Mouse (Mus musculus): Measurements from ENCODE around the gene Ugcg.

Ugcg gene

DNA sequence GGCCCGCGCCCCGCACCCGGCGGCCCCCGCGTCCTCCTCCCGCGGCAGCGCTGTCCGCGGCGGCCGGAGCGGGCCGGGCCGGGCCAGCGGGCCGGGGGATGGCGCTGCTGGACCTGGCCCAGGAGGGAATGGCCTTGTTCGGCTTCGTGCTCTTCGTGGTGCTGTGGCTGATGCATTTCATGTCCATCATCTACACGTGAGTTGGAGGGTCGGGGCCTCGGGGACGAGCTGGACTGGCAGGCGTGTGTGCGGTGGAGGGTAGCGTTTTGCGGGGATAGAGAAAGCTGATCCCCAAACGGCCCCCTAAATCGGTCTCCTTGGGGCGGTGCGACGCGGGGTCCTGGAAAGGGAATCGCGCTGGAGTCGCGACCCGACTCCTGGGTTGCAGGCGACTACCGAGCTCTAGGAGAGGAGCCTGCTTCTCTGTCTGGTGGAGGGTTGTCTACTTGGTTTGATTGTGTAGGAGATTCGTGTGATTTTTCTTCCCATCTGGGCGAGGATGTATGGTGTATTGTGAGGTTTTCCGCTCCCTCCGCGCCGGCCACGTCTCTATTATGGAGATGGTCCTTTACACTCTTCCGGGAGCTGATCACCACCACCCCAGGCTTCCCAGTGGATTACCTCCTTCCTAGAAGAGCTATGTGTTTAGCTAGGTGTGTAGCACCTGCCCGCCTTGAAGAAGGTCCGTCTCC, 635 bp downstream of the Ugcg start:
- DNase-seq (ENCODE audit: low spot score) = peak; percentile 12

DNA sequence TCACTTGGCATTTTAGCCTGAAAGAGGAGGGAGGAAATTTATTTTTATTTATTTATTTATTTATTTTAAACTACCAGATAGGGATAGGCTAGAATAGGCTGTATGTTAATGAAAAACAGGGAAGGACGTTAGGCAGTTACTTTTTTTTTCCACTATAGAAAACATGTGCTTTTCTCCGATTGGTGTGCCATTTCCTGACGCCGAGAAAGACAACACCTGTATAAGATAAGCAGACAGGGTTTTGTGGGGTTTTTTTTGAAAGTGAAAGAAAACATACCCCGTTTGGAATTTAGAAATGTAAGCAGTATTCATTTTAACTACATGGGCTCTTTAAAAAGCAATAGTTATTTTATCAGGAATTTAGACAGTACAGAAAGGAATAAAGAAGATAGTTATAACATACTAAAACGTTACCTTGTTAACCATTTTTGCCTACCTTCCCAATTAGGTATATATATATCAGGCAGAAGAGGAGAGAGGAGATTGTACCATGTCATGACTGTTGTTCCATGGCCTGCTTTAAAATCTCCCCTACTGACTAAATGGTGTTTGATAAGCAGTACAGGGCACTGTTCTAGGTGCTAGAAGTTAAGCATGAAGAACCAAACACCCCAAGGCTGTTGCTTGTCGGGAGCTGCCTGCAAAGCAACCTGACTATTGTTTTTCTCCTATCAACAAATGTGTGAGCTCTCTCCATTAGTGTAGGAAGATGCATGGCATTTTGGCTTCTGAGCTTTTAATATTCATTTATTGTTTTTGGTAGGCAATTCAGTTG, 1.8 kb downstream of the Ugcg start:
- no peak for DNase-seq (ENCODE audit: low spot score)

DNA sequence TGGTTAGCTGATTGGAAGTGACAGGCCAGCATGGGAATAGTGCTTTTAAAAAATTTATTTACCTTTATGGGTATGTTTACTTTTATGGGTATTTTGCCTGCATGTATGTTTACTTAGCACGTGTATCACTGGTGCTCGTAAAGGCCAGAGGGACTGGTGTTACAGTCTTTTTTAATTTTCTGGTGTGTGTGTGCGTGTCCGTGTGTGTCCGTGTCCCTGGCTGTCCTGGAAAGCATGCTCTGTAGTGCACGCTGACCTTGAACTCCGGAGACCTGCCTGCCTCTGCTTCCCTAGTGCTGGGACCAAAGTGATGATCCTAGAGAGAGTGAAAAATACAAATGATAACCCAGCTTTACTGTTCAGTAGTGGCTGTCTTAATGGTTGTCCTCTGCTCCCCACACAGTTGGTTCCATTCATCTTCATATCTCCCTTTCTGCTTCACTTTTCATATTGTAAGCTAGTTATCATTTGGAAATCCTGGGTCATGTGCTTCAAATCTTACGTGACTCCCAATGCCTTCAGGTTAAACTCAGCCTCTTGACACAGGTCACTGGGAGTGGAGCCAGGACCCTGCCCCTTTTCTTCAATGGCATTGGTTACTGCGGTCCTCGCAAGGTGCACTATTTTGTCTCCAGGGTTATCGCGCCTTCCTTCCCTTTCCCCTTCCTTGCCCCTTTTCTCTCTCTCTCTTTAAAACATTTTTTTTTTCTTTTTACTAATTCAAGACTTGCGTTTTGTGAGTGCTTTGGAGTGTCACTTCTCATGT, 5.9 kb downstream of the Ugcg start:
- no peak for DNase-seq (ENCODE audit: low spot score)

DNA sequence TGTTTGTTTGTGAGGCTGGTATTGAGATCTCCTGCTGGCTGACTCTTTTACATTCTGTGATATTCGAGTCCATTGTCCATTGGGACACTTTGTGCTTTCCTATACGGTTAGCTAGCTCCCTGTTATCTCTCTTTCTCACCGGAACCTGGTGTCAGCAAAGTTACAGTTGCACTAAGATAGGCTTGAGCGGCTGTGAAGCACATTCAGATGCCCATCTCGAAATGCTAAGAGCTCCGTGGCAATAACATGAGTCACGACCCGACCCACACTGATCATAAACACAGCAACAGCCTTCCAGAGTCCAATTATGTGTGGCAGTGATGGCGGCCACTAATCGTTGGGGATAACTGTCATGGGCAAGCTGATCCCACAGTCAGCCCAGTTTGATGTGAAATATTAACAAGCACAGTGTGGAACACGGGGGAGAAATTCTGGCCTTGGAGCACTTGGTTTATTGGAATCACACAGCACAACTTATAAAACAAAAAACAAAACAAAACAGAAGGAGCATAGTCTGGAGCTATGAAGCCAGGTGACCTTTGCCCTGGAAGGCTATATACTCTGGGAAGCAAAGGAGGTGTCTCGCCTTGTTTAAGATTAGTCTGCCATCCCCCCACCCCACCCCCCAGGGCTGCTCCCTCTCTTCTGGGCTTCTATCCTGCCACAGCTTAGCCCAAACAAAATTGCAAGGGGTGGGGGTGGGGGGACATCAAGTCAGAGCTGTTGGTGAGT, 7.5 kb downstream of the Ugcg start:
- no peak for DNase-seq (ENCODE audit: low spot score)

DNA sequence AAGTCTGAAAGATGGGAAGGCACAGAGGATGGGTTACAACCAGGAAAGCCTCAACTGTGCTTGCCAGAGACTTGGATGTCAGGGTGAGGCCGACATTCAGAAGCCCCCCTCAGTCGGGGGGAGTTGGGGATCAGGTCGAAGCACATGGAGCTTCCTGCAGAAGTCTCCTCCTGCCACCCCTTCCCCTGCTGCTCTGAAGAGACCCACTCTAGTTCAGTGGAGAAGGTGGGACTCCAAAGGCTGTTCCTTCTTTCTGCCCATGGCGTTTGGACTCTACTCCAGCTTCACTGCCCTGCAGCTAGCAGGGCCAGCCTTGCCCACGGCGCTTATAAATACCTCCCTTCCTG, 8.0 kb downstream of the Ugcg start:
- no peak for DNase-seq (ENCODE audit: low spot score)

DNA sequence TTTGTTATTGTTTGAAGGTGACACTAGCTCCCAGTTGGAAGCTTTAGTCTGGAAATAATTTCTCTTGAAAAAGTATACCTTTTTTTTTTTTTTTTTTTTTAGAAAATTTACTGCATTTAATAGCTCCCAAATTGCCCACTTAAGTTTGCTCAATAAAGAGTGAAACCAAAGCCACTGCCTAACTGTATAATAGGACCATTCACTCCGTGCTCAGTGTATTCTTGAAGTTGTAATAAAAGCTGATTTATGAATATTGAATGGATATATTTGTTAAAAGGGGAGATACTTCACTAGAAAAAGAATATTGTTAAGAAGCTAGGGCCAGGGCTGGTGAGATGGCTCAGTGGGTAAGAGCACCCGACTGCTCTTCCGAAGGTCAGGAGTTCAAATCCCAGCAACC, 8.4 kb downstream of the Ugcg start:
- no peak for DNase-seq (ENCODE audit: low spot score)

DNA sequence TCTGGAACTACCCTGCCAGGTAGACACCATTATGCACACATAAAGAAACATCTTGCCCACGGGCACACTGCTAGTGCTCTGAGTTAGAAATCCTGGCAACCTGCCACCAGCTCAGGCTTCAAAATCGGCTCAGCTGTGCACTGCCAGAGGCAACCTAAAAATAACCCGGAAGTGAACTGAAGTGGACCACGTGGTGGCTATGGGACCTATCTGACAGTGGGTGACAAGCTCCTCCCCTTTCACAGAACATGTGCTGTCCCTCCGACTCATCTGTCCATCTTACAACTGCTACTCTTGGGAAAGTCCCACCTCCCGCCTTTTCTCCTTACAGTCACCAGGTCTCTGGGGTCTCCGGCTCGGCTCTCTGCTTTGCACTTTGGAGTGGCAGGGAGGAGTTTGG, 10.3 kb downstream of the Ugcg start:
- peak; percentile 10 for DNase-seq (ENCODE audit: low spot score)

DNA sequence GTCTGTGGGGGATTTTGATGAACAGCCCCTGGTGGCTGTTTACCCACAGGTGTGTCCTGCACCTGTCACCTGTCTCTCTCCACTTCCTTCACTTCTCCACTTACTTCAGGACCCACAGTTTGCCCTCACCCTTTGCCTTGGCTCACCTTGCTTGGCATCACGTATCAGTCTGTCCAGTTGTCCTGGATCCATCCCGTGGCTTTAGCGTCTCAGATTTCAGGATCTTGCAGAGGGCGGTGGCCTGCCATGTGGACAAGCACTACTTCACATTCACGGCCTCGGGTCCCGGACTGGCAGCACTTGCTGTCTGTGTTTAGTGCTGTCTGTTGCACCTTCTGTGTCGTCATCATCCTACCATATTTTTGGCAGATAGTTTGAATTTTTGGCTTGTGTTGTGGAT, 10.7 kb downstream of the Ugcg start:
- DNase-seq (ENCODE audit: low spot score) = no peak

DNA sequence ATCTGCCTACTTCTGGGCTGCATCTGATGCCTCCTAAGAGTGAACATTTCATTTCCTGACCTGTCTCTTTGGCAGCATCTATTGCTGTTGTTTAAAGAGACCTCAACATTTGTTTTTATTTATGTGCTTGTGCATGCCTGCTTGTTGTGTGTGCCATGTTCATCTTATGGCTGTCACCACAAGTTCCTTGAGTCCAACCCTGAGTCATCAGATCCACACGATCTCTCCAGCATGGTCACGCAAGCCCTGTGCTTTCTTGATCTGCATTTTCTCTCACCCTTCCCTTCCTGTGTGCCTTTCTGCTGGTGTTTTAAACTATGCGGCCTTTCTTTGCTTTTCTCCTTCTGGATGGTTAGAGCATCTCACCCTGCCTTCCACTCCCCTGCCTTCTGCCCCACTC, 11.6 kb downstream of the Ugcg start:
- DNase-seq (ENCODE audit: low spot score) = no peak

DNA sequence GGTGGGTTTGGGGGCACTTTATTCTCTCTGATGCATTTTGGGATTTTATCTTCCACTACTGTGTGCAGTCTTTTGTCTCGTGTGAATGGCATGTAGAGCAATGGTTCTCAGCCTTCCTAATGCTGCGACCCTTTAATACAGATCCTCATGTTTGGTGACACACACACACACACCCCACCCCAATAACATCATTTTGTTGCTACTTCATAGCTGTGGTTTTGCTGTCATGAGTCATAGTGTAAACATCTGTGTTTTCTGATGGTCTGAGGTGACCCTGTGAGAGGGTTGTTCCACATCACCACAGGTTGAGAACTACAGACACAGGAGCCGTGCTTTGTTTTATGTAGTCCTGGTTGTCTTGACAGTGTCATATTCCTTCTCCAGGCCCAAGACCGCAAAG, 15.6 kb downstream of the Ugcg start:
- DNase-seq (ENCODE audit: low spot score) = no peak

DNA sequence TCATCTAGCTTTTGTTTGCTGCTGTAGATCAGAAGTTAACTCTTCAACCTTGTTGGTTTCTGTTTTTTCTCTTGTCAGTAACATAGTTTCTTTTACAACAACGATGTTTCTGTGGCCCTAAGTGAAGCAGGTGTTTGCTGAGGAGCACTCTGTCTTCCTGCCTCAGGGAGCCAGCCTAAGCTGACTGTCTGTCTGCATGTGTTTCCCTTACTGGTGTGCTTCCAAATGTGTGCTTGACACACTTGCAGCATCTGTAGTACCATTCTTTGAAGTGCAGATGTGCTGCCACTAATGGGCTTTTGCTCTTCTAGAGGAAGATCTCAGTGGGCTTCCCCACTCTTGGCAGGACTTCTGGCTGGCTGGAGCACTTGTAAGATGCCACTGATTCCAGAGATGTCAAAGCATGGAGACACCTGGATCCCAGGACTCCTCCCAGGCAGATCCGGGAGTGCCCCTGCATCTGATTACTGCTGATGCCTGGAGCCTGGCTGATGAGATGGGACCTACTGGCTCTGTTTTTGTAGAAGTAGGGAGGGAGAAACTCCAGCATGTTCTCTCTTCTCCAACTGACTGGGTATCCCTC, 16.8 kb downstream of the Ugcg start:
- no peak for DNase-seq (ENCODE audit: low spot score)

DNA sequence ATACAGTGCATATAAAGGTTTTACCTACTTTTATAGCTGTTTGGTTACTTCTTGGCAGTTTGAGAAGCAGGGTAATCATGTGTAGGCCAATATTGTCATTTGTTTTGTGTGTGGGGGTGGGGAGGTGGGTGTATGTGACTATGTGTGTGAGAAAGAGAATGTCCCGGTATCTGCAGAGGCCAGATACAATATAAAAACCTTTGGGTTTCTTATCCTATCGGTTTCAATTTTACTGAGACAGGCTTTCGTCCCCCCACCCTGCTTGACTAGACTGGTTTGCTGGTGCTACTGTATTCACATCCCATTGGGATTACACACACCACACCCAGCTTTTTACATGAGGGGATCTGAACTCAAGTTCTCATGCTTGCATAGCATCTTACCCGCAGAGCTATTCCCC, 17.5 kb downstream of the Ugcg start:
- DNase-seq (ENCODE audit: low spot score) = no peak

DNA sequence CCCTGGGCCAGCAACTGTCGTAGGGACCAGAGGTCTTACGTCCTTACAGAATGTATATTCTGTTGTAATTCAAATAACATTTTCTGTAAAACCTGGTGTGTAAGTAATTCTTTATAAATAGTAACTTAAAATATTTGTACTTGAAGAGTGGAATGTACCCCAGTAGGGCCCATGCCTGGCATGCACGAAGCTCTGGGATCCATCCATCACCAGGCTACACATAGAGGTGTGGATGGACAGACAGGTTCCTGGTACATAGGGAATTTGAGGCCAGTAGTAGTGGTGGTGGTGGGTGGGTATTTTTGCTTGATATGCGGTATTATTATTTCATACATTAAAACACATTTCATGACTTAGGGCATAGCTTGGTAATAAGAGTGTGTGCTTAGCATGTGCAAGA, 19.6 kb downstream of the Ugcg start:
- no peak for DNase-seq (ENCODE audit: low spot score)

DNA sequence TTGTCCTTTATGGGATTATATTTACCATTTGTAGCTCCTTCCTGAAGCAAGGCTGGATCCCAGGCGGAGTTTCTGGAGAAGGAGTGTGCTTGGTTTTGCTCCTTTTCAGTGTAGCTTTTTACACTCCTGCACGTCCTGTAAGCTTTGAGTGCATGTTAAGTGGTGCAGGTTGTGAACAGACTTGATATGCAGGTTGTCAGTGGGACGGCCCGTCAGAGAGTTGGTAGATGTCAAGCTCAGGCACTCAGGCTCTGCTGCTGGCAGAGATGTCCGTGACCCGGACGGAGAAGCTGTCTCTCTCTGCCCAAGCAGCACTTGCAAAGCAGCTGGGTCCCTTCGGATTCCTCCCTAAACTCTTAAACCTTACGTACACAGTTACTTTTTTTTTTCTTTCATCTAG, 22.1 kb downstream of the Ugcg start:
- DNase-seq (ENCODE audit: low spot score) = no peak

DNA sequence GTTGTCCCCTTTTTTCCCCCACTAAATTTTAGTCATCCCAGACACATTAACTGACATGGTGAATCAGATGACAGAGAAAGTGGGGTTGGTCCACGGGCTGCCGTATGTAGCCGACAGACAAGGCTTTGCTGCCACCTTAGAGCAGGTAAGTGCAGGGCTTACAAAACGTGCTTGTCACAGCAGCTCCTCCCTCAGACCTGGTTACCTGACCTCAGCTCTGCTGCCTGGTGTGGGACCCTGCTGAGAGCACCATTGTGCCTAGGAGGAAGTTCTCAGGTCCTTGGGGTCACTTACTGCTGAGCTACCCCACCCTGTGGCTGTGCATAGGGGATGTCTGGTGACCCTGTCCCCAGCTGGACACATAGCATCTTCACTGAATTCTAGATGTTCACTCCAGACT, 24.8 kb downstream of the Ugcg start:
- DNase-seq (ENCODE audit: low spot score) = no peak

DNA sequence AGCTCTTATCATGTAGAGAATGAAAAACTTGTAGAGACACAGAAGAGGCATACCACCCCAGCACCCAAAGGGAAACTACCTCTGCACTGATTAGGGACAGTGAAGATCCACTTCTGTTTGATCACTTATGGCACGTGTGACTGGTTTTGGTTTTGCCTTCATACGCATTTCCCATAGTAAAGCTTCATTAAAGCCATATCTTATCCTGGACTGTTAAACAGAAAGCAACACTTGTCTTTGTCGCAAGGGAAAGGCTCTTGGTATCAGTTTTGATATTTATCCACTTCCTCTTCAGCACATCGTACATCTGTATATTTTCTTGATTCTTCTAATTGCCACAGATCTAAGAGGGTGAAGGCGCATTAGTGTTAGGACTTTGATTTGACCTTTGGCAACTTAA, 25.6 kb downstream of the Ugcg start:
- no peak for DNase-seq (ENCODE audit: low spot score)

DNA sequence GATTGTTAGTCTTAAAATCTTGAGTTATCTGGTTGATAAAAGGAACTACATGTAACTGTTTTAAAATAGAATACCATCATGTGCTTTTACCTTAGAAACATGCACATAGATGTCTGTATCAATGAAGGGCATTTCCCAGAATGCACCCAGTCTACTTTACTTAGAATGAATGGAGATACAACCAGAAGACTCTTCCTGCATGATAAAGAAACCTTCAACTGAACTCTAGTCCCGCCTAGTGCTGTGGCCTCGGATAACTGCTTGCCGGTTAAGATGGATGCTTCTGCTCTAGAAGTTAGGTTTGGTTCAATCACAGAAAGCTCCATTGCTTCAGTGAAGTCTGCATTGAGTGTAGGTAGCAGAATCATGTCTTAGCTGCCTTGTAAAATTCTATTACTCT, 26.5 kb downstream of the Ugcg start:
- DNase-seq (ENCODE audit: low spot score) = no peak

DNA sequence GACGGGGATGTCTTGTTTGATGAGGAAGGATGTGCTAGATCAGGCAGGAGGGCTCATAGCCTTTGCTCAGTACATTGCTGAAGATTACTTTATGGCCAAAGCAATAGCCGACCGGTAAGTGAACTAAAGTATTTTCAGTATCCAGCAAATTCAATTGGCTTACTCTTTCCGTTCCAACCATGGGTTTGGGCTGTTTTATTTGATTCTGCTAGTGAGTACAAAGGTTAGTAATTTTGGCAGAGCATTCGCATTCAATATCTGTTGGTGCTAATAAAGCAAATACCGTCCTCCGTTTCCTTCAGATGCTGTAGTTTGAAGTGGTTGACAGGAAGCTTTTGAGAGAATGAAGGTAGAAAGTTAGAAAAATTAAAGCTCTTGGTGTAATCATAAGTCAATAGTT, 28.0 kb downstream of the Ugcg start:
- DNase-seq (ENCODE audit: low spot score) = no peak

DNA sequence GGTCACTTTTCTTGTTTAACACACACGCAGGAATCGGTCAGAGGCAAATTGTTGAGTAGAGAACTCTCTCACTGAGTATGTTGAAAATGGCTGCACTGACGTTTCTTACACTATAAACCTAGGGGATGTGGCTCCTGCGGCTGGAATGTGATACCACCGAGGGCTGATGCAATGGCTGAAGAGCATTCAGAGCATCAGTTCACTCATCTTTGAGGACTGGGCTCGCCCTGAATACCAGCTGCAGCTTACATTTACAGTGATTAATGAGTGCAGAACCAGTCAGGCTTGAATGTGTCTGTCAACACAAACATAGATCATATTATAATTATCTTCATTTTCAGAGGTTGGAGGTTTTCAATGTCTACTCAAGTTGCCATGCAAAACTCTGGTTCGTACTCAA, 29.1 kb downstream of the Ugcg start:
- no peak for DNase-seq (ENCODE audit: low spot score)

DNA sequence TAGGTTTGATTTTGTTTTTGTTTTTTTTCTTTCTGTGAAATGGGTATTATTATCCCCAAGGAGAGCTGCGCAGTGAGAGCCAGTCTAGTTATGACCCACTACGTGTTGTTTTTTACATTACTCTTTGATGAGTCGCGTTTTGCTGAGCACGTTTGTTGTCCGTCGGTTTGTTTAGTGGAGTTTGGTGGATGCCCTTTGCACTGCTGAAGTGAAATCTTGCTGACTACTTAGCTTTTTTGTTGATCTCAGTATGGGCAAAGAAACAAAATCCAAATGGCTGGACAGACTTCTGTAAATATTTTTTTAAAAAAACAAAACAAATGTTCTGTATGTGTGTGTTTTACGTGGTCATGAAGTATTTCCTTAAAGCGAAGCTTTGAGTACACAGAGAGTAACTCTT, 33.2 kb downstream of the Ugcg start:
- DNase-seq (ENCODE audit: low spot score) = no peak

DNA sequence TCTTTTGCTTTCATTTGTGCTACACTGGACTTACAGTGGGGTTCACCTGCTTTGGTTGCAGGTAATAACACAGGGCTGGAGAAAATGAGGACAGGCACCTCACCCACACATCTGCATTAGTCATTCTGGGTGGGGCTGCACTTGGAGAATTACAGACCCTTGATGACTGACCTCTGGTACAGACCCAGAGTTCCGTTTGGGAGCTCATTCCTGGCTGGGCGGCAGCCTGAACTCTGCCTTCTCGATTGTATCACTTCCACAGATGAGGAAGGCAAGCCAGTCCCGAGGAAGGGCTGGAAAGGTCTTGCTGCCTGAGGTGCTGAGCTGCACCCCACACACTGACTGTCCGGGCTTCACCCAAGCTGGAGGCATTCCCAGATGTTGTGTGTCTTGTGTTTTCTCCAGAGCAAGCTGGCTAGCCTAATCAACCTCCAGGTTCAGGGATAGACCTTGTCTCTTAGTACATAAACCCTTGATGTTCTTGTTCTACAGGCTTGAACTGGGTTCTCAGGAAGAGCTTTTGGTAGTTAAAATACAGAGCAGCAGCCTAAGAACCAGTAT, 34.1 kb downstream of the Ugcg start:
- no peak for DNase-seq (ENCODE audit: low spot score)

DNA sequence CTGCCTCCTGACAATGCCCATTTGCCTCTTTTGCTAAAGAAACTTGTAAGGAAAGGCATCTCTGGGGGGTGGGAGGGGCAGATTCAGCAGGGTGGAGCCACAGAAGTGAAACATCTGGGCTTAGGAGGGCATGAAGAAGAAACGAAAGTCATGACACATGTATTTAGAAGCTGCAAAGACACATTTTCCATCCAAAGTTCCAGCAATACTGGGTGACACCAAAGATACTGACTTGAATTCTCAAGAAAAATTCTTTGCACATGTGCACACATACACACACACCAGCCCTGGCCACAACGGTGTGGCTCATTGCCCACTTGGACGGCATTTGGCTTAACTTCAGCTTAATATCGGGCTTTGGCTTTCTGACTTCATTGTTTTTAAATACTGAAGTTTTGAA, 35.8 kb downstream of the Ugcg start:
- no peak for DNase-seq (ENCODE audit: low spot score)
